Mouse (Mus musculus): ENCODE data around the gene Cldn16.

GRCm38 (mm10) chr16:26526669-26527068 lies 63.7 kb downstream of the Cldn16 start, which contains the start of gene Tmem207:
- TF ChIP-seq POLR2A (IDR thresholded peaks at IDR 0.05; ENCODE audit: control insufficient read depth, low read depth, low read length): no peak
- TF ChIP-seq CTCF (IDR thresholded peaks at IDR 0.05; ENCODE audit: control insufficient read depth, insufficient read depth, insufficient replicate concordance, low read depth, low read length): no peak

All from testis, adult 2 months (tissue).